Mouse (Mus musculus) intestine, embryonic 15.5 days (tissue): Measurements from ENCODE around the gene Kctd14. TPM values are rescaled to one million over a fixed set of nuclear protein-coding genes. Genes with fewer than 3 reads are reported as not detected.

Experiments used
- ATAC-seq: fragments of 200-750 bp; cut with Nextera tagmentation; 2 replicates; pipeline ENCODE4 v1.8.0; 2017; ENCODE audit warnings: moderate TSS enrichment, moderate library complexity
- H3K27ac ChIP-seq: fragments of 300-500 bp; sonication (generic); 2 replicates; pipeline ENCODE4 v1.5.1; 2015; ENCODE audit warnings: mild to moderate bottlenecking, inconsistent platforms
- H3K27me3 ChIP-seq: fragments of 300-500 bp; sonication (generic); replicated peaks from 2 replicates; pipeline ENCODE4 v1.6.1; 2015; ENCODE audit warnings: inconsistent platforms
- H3K36me3 ChIP-seq: fragments of 300-500 bp; sonication (generic); 2 replicates; pipeline ENCODE4 v1.6.1; 2015; ENCODE audit warnings: inconsistent platforms
- H3K4me1 ChIP-seq: fragments of 300-500 bp; sonication (generic); replicated peaks from 2 replicates; pipeline ENCODE4 v1.6.1; 2015; ENCODE audit warnings: inconsistent platforms
- H3K4me2 ChIP-seq: fragments of 300-500 bp; sonication (generic); replicated peaks from 2 replicates; pipeline ENCODE4 v1.6.1; 2015; ENCODE audit warnings: mild to moderate bottlenecking, inconsistent platforms
- H3K4me3 ChIP-seq: fragments of 300-500 bp; sonication (generic); replicated peaks from 2 replicates; pipeline ENCODE4 v1.5.1; 2015; ENCODE audit warnings: inconsistent platforms
- H3K9ac ChIP-seq: fragments of 300-500 bp; sonication (generic); 2 replicates; pipeline ENCODE4 v1.6.1; 2015; ENCODE audit warnings: inconsistent platforms
- H3K9me3 ChIP-seq: fragments of 300-500 bp; sonication (generic); 2 replicates; pipeline ENCODE4 v1.6.1; 2016; ENCODE audit warnings: inconsistent platforms
- WGBS: fragments of 180-500 bp; shearing (Covaris S2); methylation state at CpG from one replicate; pipeline ENCODE4 v1.1.7; 2015; 5-methylcytosine and 5-hydroxymethylcytosine counted together
- polyA plus RNA-seq: library from polyadenylated mRNA; unstranded; fragments of >200 nt; fragmentation: Nextera tagmentation; extraction: Ambion mirVana; gene quantifications from 2 replicates; pipeline ENCODE4 v1.2.1, GENCODE M21; 2015

The Kctd14 gene
- polyA plus RNA-seq, 1 experiment from 2014 or later = 4.5 TPM

GRCm38 (mm10) chr7:97500555-97501209 is 49.6 kb downstream of the Kctd14 start:
- 81% methylated on average over 5 of the region's 5 CpGs for WGBS
- no peak overlapping the region for H3K9ac ChIP-seq
- no peak for ATAC-seq
- no peak overlapping the region for H3K4me2 ChIP-seq
- H3K27ac ChIP-seq = no peak overlapping the region
- no peaks in the 10 kb centered on the region for H3K4me1 ChIP-seq
- no peaks in the 10 kb centered on the region for H3K36me3 ChIP-seq
- H3K4me3 ChIP-seq = no peak overlapping the region
- no peaks in the 10 kb centered on the region for H3K9me3 ChIP-seq
- H3K27me3 ChIP-seq = no peaks in the 10 kb centered on the region

Other genes starting within 250 kb of the Kctd14 start
- gene Usp35, start 119.3 kb upstream of the Kctd14 start, polyA plus RNA-seq = 1.1 and 1.2 TPM in 2 replicates
- gene Kctd21, start 119.0 kb upstream of the Kctd14 start, polyA plus RNA-seq = 3.3 and 3.6 TPM in 2 replicates
- 53.7 and 55.4 TPM in 2 replicates for gene Alg8, start 79.7 kb upstream of the Kctd14 start, polyA plus RNA-seq
- gene Ndufc2, start 51.3 kb upstream of the Kctd14 start, polyA plus RNA-seq = 372 and 444 TPM in 2 replicates
- gene Thrsp, start 33.6 kb upstream of the Kctd14 start, polyA plus RNA-seq = 0.54 and 0.77 TPM in 2 replicates
- gene Ints4, start 29.6 kb downstream of the Kctd14 start, polyA plus RNA-seq = 41.1 and 42.1 TPM in 2 replicates
- gene Aamdc, start 128.2 kb downstream of the Kctd14 start, polyA plus RNA-seq = 54.5 and 61.4 TPM in 2 replicates
- 16.9 and 18.8 TPM in 2 replicates for gene Rsf1, start 128.6 kb downstream of the Kctd14 start, polyA plus RNA-seq
- gene Clns1a, start 245.3 kb downstream of the Kctd14 start, polyA plus RNA-seq = 155 and 161 TPM in 2 replicates